Mouse (Mus musculus) liver, adult (tissue): ENCODE results near the gene Tmem44.

Source experiments
- GATA4 ChIP-seq: IDR thresholded peaks from 2 replicates; pipeline ENCODE4 v1.6.1; 2014; ENCODE audit warnings: mild to moderate bottlenecking, low read length; ENCODE audit not compliant: insufficient replicate concordance

The Tmem44 gene

DNA sequence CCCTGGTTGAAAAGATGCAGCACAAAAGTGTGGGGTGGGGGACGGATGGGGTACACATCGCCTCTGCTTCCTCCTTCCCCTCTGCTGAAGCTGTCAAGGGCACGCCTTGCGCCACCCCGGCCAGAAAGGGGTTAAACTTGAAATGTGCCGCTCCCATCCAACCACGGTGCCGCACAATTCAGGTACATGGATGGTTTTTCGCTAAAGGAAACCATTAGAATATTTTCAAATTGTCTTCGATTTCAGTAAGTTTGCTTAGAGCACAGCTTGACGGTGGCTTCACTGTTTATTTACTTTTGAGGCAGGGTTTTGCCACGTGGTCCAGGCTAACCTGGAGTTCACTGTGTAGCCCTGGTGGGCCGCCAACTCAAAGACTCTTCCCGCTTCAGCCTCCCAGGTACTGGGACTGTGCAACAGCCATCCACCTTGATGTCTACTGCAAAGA lies at the start of gene Tmem44:
Gene Tmem44 (minus strand): TSS at position 95 of the 445 bp plus-strand sequence.
- TF ChIP-seq GATA4, result no peak

DNA sequence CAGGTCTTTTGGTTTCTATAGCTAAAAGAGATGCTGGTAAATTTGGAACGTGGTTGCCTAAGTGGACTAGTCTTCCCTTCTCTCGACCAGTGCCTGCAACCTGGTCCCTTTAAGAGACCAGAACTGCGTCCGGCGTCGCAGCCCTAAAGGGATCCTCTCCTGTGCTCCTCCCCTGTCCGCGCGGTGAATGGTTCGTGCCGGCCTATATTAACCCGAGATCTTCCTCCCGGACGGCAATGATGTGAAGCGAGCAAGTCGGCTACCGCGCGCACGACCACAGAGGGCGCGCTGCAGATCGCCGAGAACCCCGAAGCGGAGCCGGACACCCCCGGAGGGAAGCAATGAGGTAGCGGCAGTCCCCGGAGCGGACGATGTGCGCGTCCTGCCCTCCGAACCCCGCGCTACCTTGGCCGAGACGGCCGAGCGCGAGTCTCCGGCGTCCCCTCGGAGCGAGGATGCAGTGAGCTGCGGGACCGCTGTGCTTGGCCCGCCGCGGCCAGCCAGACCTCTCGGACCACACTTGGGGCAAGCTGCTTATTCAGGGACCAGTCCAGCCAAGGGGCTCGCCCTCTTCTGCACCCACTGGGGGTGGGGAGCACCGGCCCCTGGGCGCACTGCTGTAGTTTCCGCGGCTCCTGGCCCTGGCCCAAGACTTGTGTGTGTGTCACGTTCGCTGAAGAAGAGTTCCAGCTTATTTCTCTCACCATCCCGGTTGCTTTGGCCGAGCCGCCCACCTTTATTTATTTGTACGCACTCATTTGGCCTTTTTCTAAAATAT lies 49.0 kb upstream of the Tmem44 start, which contains the start of gene Fam43a:
Gene Fam43a (plus strand): TSS at position 233 of the 778 bp plus-strand sequence.
- peak; percentile 53; the same call in 1 of the 2 replicates for TF ChIP-seq GATA4

- TF ChIP-seq GATA4, result no peak
Measured at GRCm38 (mm10) chr16:30596959-30597681, 46.5 kb upstream of the Tmem44 start.

DNA sequence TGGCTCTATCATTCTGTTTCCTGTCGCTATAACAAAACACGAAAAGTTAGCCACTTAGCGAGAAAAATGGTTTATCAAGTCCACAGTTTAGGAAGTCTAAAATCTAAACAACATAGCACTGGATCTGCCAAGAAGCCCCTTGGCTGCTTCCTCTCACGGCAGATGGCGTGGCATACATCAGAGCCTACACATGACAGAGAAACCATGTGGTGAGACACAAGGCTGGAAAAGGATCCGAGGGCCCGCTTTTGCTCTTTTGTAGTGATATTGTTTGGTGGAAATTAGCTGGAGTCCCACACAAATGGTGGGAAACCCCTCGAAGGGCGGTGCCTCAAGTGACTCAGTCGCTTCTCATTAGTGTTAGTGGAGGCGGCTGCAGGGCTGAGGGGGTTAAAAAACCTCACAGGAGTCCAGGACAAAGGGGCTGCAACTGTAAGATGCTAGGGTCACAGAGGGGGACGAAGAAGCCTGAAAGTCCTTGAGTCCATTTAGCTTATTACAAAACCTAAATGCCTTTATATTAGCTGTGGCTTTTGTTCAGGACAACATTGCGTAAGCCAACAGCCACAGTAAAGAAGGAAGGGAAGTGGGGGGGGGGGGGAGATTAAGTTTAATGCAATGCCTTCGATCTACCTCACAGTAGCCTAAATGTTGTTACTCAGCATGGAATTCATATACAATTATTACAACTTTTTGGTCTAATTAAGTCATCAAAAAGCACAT lies 45.4 kb upstream of the Tmem44 start:
- TF ChIP-seq GATA4, result no peak

GRCm38 (mm10) chr16:30595356-30595755 lies 44.7 kb upstream of the Tmem44 start:
- TF ChIP-seq GATA4, result no peak

GRCm38 (mm10) chr16:30591990-30592389 lies 41.3 kb upstream of the Tmem44 start:
- no peak for TF ChIP-seq GATA4

DNA sequence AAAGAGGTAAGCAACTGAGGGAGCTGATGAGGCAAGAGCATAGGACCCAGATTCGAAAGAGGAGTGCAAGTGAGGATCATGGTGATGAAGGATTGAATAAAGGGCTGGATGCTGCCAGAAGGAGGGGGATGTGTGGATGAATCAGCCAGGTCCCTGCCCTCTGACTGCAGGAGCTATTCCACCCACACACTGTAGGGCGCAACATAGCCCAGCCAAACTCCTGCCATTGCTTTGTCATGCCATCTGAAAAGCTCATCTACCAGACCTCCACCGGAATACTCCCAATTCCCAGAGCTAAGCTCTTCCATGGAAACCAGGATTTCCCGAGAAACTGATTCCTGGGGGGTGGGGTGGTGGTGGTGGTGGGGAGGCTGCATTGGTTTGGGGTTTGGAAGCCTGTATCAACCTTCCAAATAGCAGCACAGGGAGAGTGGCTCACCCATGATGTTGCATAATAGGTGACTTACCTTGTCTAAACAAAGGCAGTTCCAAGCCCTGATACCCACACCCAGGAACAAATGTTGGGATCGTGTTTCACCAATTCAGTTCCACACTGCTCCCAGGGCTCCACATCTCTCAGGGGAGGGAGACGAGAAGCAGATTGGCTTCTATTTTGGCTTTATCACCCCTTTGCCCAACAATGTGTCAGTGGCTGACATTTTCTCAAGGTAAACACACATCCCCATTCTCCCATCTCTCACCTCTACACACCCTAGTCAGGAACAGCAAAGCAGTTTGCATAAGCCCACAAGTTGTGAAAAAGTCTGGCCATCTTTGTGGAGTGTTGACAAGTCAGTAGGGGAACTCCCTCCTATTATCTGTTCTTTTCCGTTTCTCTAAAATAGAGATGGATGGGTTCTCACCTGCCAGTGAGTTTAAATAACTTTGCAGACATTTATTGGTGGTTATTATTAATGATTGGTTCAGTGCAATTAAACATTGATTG lies 39.9 kb upstream of the Tmem44 start:
- no peak for TF ChIP-seq GATA4

DNA sequence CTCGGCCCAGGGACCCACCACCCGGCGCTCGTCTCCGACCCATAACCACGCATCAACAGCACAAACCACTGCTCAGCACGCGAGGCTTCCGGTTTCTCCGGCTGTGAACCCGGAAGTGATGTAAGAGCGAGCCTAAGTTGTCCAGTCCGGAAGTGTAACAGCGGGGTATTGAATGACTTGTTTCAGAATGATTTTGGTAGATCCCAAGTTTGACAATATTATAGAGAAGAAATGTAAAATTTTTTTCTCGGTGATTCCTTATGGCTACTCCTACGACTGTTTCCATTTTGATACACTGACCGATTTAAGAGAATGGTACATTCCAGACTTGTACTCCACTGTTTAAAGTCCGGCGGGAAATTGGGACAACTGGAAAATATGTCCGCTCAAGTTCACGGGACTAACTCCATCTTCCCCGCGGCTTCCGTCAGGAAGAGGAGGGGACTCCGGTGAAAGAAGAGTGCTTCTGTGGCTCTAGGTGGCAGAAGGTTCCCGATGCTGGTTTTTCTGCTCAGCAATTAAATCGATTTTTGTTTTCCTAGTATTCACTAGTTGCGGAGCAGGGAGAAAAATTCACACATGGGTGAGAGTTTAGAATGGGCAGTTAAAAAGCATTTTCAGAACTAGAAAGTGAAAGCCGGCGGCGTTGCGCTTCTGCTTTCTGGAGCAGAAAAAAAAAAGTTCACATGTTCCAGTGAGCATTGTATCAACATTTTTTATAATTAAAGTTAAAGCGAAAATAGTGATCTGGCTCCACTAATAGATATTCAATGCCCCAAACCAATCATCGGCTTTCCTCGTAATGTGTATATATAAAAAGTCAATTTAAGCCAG lies 37.1 kb upstream of the Tmem44 start, which contains the start of gene Lsg1:
Gene Lsg1 (minus strand): TSS at position 99 of the 834 bp plus-strand sequence.
- peak; percentile 23; the same call in 1 of the 2 replicates for TF ChIP-seq GATA4

GRCm38 (mm10) chr16:30586935-30587493 lies 36.4 kb upstream of the Tmem44 start:
- no peak for TF ChIP-seq GATA4

GRCm38 (mm10) chr16:30580765-30581164 lies 30.1 kb upstream of the Tmem44 start:
- no peak for TF ChIP-seq GATA4

DNA sequence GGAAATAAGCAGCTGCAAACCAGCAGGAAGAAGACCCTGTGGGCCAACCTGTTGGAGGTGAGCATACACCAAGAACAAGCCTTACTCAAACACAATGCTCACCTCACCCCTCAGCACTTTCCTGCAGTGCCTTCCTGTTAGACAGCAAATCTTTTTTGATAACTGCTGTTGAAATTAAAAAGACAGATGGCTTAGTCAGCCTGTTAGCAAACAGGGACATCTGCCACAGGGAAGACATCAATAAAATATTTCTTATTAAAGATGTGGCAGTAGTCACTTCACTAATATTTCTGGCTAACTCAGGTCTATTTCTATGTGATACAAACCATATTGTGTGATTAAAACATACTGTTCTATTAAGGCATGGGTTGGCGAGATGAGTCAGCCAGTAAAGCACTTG lies 25.8 kb upstream of the Tmem44 start:
- TF ChIP-seq GATA4, result no peak

- no peak for TF ChIP-seq GATA4
Measured at GRCm38 (mm10) chr16:30575815-30576214, 25.2 kb upstream of the Tmem44 start.

DNA sequence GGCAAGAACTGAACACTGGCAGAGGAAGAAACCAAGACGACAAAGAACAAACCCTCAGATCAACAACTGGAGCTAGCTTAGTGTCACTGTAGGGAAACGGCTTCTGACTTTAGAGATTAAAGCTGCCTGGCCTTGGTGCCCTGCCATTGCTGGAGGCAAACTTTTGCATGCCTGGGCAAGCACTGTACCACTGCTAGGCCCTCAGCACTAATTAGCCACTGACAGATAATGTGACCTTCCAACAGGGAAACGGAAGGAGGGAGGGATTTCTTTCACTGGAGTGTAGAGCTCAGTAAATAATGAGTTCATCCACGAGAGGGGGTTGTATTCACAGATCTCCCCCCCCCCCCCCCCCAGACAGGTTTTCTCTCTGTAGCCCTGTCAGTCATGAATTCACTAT lies 21.6 kb upstream of the Tmem44 start:
- no peak for TF ChIP-seq GATA4
